Mouse (Mus musculus): ENCODE results near the gene Zfr2. TPM values are rescaled to one million over a fixed set of nuclear protein-coding genes. Genes with fewer than 3 reads are reported as not detected.

Gene Zfr2
- polyA plus RNA-seq, 1 experiment from 2014 or later: 16.0 TPM

DNA sequence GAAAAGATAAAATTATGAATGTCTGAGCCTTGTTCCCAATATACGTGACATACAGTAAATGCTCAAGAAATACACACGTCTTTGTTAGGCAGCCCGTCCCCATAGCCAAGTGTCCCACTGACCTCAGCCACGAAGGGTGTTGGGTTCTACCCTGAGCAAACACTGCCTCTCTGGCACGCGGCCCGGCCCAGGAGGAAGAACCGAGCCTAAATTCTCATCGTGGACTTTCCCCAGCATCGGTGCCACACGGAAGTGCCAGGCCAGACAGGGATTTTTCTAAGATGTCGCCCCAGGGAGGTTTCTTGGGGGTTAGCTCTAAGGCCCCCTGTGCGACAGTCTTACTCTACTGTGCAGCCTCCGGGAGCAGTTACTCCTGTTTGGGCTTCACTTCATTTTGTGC, 56.9 kb downstream of the Zfr2 start:
- no peak overlapping the region for H3K9ac ChIP-seq
- H3K4me3 ChIP-seq (replicated peaks): no peak overlapping the region; the same call in 1 of the 2 replicates
- ATAC-seq (ENCODE audit: insufficient number of reproducible peaks, low FRiP score, low TSS enrichment, low read depth): no peak
- H3K27ac ChIP-seq (replicated peaks): no peak overlapping the region
- H3K9me3 ChIP-seq (replicated peaks): no peaks in the 10 kb centered on the region
- WGBS: 59% methylated on average over 14 of the region's 14 CpGs
- peaks cover 45% of the 10 kb centered on the region for H3K4me1 ChIP-seq
- no peak overlapping the region for H3K4me2 ChIP-seq (replicated peaks)
- no peaks in the 10 kb centered on the region for H3K36me3 ChIP-seq
- peaks cover 28% of the 10 kb centered on the region for H3K27me3 ChIP-seq

DNA sequence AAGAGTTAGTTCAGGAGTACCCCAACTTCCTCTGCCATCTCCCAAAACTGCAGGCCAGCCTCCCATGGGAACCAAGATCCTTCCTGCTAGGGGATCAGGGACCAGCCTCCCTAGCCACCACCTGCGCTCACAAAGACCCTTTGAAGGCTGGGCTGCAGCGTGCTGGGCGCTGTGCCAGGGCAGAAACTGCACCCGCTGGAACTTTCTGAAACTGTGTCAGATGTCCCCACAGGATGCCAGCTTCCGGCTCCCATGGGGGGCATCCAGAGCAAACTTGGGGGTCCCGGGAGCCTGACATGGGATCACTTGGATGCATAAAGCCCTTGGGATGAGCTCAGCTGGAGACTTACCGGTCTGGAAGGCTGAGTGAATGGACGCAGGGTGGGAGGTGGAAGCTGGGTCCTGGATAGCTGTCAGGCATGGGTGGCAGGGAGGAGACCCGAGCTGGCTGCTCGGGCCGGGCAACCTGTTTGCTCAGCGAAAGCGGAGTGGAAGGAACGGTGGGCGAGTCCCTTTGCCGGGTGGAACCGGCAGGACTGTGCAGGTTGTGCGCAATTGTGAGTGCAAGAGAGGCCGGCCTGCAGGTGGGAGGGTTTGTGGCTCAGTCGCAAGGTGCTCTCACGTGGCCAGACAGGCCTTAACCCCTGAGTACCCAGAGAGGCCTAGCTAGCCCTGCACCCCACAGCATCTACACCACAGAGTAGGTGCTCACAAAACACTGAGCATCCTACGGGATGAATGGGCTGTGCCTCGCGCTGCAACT, 57.9 kb downstream of the Zfr2 start:
- H3K4me2 ChIP-seq (replicated peaks): peak overlapping the region; percentile 24

DNA sequence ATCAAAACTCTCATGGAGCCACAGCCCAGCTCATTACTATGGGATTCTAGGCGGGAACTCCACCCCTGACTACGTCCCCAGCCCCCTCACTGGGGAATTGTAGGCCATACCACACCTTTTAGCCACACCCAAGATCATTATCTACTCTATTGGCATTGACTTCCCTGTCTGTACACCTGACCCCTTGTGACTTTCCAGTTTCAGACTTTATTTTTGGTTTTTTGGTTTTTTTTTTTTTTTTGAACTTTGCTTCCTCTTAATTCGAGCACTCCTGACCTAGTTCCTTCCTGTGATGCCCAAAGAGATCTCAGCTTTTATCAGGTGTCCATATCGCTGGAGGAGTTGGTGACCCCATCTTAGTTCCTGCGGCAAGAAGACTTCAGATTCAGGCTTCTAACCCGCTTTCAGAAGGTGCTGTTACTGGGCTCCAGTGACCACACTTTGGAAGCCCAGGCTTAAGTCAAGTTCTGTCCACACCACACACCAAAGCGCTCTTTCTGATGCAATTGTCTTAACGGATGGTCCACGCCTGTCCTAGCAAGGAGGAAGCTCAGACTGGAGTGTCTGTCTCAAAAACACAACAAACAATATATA, 58.7 kb downstream of the Zfr2 start, which contains the start of gene Tjp3:
Tjp3 (minus strand) TSS at position 71 of the 594 bp plus-strand sequence.
- H3K27me3 ChIP-seq: peaks cover 20% of the 10 kb centered on the region
- H3K9me3 ChIP-seq (replicated peaks): no peaks in the 10 kb centered on the region
- no peak within 1 kb of the TSS for H3K9ac ChIP-seq
- peaks cover 46% of the 10 kb centered on the region for H3K4me1 ChIP-seq
- H3K27ac ChIP-seq (replicated peaks): peak within 1 kb of the TSS; percentile 75
- ATAC-seq (ENCODE audit: insufficient number of reproducible peaks, low FRiP score, low TSS enrichment, low read depth): no peak
- peak within 1 kb of the TSS; percentile 88 for H3K4me2 ChIP-seq (replicated peaks)
- WGBS: 62% methylated on average over 9 of the region's 9 CpGs
- H3K36me3 ChIP-seq: no peaks in the 10 kb centered on the region
- peak within 1 kb of the TSS; percentile 75 for H3K4me3 ChIP-seq (replicated peaks)

More for the DNA sequence above, 57.9 kb downstream of the Zfr2 start:
- H3K27me3 ChIP-seq: peaks cover 20% of the 10 kb centered on the region
- peak overlapping the region; percentile 19 for H3K4me3 ChIP-seq (replicated peaks)
- no peak overlapping the region for H3K9ac ChIP-seq
- H3K36me3 ChIP-seq: no peaks in the 10 kb centered on the region
- peaks cover 47% of the 10 kb centered on the region for H3K4me1 ChIP-seq
- WGBS: 10% methylated on average over 24 of the region's 24 CpGs
- ATAC-seq (ENCODE audit: insufficient number of reproducible peaks, low FRiP score, low TSS enrichment, low read depth): no peak
- peak overlapping the region; percentile 75 for H3K27ac ChIP-seq (replicated peaks)
- no peaks in the 10 kb centered on the region for H3K9me3 ChIP-seq (replicated peaks)

DNA sequence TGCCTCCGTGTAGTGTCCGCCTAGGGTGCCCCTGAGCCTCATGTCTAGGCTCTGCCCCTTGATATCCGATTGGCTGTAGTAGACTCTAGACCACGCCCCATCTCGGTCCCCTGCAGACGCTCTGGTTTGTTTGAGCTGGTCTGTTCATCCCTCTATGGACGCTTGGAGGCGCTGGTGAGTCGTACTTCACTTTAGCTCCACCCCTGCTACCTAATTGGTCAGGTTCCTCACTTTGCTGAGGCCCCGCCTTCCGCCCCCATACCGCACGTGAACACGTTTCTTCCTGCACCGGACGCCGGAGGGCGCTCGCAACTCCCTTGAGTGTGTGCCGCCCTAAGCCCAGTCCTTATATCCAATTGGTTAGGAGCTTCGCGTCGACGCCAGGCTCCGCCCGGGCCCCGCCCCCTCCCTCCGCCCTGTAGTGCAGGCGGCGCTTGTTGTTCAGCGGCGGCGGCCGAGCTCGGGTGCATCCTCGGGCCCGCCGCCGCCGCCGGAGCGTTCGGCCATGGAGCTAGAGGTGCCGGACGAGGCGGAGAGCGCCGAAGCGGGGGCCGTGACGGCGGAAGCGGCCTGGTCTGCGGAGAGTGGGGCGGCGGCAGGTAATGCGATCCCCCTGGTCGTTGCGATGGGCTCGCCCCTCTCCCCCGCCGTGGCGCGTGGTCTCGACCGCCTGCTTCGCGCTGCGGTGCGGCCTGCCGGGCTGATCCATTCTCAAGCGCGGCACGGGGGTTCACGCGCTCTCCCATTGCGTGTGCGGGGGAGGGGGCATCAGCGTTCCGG, 59.8 kb downstream of the Zfr2 start, which contains the start of gene Pip5k1c:
Pip5k1c (plus strand) TSS at position 410 of the 780 bp plus-strand sequence.
- Histone ChIP-seq H3K27ac (replicated peaks) (peak within 1 kb of the TSS; percentile 87), H3K9me3 (replicated peaks) (no peaks in the 10 kb centered on the region)
- peak; percentile 95 for ATAC-seq (ENCODE audit: insufficient number of reproducible peaks, low FRiP score, low TSS enrichment, low read depth)

DNA sequence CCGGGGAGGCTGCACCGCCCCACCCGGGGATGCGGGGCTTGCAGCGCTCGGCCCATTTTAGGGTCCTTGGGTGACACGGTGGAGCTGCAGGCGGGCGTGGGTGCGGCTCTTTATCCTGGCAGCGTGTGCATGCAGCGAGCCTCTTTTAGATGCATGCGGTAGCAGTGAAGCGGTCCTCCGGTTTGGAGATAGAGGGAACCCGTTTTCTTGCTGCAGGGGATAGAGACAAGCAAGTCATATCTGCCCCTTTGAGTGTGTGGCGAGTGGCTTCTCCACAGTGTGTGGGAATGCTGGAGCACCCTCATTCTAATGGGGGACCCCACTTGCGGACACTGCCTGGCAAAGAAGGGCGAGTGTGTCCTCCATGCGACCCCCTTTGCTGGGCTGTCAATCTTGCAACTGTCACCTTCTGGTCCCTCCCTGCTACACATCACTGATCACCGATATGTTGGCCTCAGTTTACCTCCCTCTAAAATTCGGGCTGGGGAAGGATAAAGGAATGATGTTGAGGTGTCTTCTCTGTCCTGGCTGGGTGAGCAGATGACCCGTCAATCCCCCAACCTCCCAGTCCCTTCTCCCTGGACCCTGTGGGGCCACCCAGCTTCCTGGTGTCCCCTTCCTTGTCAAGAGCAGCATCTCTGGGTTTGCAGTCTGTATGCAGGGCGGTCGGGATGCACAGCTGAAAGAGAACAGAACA, 60.5 kb downstream of the Zfr2 start:
- Histone ChIP-seq H3K4me1 (peaks cover 52% of the 10 kb centered on the region), H3K4me2 (replicated peaks) (peak overlapping the region; percentile 88), H3K9me3 (replicated peaks) (no peaks in the 10 kb centered on the region), H3K36me3 (no peaks in the 10 kb centered on the region), H3K27ac (replicated peaks) (peak overlapping the region; percentile 87), H3K4me3 (replicated peaks) (peak overlapping the region; percentile 75), H3K27me3 (peaks cover 20% of the 10 kb centered on the region), H3K9ac (peak overlapping the region; percentile 63)
- 3% methylated on average over 25 of the region's 25 CpGs for WGBS
- no peak for ATAC-seq (ENCODE audit: insufficient number of reproducible peaks, low FRiP score, low TSS enrichment, low read depth)

More for the DNA sequence above, 59.8 kb downstream of the Zfr2 start, which contains the start of gene Pip5k1c:
- Histone ChIP-seq H3K9ac (peak within 1 kb of the TSS; percentile 63), H3K36me3 (no peaks in the 10 kb centered on the region), H3K4me1 (peaks cover 51% of the 10 kb centered on the region), H3K4me3 (replicated peaks) (peak within 1 kb of the TSS; percentile 75), H3K4me2 (replicated peaks) (peak within 1 kb of the TSS; percentile 88), H3K27me3 (peaks cover 20% of the 10 kb centered on the region)
- under 1% methylated on average over 78 of the region's 80 CpGs for WGBS

DNA sequence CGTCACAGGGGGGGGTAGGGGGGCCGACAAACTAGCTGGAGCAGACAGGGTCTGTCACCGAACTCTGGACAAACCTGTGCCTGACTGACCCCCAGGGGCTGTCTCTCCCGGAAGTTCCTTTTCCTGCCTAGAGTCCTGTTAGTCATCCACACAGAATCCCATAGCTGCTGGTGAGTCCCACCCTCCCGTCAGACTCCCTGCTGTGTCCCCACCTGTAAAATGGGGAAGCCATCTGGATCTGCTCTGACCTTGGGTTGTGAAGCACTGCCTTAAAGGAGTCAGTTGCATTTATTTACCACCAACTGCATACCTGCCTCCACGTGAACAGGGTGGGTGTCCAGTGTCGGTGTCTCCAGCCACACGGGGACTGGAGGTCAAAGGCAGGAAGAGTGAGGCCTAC, 61.5 kb downstream of the Zfr2 start:
- Histone ChIP-seq H3K9me3 (replicated peaks) (no peaks in the 10 kb centered on the region), H3K4me3 (replicated peaks) (peak overlapping the region; percentile 75), H3K27me3 (peaks cover 20% of the 10 kb centered on the region), H3K27ac (replicated peaks) (no peak overlapping the region), H3K4me1 (peaks cover 56% of the 10 kb centered on the region), H3K36me3 (no peaks in the 10 kb centered on the region), H3K9ac (0 out of 2 replicates have a peak overlapping the region, but pooled peaks have one; percentile 63), H3K4me2 (replicated peaks) (peak overlapping the region; percentile 88)
- WGBS: 40% methylated on average over 8 of the region's 8 CpGs
- ATAC-seq (ENCODE audit: insufficient number of reproducible peaks, low FRiP score, low TSS enrichment, low read depth): no peak

DNA sequence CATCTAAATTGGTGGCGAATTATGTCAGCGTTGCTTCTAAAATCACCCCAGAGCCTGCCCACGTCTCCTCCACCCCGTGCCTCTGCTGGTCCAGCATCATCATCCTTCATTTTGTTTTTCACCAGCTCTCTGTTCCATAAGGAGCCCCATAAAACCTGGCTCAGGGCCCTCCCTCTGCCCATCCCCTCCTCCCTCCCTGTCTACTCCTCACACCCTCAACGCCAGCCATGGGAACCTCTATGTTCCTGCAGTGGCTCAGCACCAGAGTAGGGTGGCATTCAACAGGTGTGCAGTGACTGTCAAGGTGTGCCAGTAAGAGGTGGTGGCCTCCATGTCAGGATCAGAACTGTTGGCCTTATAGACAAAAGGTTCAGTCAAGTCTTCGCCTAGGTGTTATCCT, 62.2 kb downstream of the Zfr2 start:
- Histone ChIP-seq H3K4me3 (replicated peaks) (no peak overlapping the region), H3K27me3 (peaks cover 15% of the 10 kb centered on the region), H3K36me3 (no peaks in the 10 kb centered on the region), H3K4me1 (peaks cover 55% of the 10 kb centered on the region), H3K9ac (no peak overlapping the region), H3K9me3 (replicated peaks) (no peaks in the 10 kb centered on the region), H3K27ac (replicated peaks) (no peak overlapping the region), H3K4me2 (replicated peaks) (no peak overlapping the region)
- ATAC-seq (ENCODE audit: insufficient number of reproducible peaks, low FRiP score, low TSS enrichment, low read depth): no peak
- 86% methylated on average over 6 of the region's 6 CpGs for WGBS

DNA sequence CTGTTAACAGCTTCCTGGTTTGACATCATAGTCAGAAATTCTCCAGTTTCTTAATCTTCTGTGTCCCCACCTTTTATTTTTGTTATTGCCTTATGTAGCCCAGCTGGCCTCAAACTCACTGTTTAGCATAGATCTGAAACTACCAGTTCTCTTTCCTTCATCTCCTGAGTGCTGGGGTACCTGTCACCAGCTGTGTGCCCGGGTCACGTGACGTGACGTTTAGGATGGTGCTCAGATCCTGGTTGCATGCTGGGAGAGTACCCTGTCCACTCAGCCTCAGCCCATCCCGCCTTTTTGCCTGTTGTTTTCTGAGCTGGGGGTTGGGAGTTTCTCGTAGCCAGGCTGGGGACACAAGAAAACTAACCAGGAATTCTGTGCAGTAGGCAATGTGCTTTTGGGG, 64.3 kb downstream of the Zfr2 start:
- Histone ChIP-seq H3K4me1 (peaks cover 50% of the 10 kb centered on the region), H3K4me2 (replicated peaks) (no peak overlapping the region), H3K4me3 (replicated peaks) (no peak overlapping the region), H3K9ac (no peak overlapping the region), H3K27ac (replicated peaks) (0 out of 2 replicates have a peak overlapping the region, but pooled peaks have one; percentile 17), H3K36me3 (no peaks in the 10 kb centered on the region), H3K9me3 (replicated peaks) (no peaks in the 10 kb centered on the region), H3K27me3 (no peaks in the 10 kb centered on the region)
- no peak for ATAC-seq (ENCODE audit: insufficient number of reproducible peaks, low FRiP score, low TSS enrichment, low read depth)
- 80% methylated on average over 6 of the region's 6 CpGs for WGBS

DNA sequence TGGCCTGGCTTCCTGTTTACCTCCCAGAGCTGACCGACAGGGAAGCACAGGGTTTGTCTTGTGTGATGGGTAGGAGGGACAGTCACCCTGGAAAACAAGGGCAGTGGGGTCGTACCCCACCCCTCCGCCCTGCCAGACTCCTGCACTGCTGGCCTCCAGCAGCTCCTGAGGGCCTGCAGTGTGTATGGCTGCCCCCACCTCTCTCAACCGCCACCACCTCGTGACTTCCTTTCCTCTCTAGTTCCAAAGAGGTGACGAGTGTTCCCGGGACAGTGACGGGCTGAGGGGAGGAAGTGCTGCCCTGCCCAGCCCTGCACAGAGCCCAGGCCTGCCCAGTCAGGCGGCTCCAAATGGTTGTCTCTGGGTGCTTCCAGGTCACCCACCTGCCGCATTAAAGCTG, 64.9 kb downstream of the Zfr2 start:
- Histone ChIP-seq H3K4me2 (replicated peaks) (no peak overlapping the region), H3K27me3 (no peaks in the 10 kb centered on the region), H3K4me1 (peaks cover 56% of the 10 kb centered on the region), H3K27ac (replicated peaks) (peak overlapping the region; percentile 17; the same call in 1 of the 2 replicates), H3K36me3 (no peaks in the 10 kb centered on the region), H3K9ac (no peak overlapping the region), H3K9me3 (replicated peaks) (no peaks in the 10 kb centered on the region), H3K4me3 (replicated peaks) (no peak overlapping the region)
- WGBS: 54% methylated on average over 10 of the region's 10 CpGs
- no peak for ATAC-seq (ENCODE audit: insufficient number of reproducible peaks, low FRiP score, low TSS enrichment, low read depth)

DNA sequence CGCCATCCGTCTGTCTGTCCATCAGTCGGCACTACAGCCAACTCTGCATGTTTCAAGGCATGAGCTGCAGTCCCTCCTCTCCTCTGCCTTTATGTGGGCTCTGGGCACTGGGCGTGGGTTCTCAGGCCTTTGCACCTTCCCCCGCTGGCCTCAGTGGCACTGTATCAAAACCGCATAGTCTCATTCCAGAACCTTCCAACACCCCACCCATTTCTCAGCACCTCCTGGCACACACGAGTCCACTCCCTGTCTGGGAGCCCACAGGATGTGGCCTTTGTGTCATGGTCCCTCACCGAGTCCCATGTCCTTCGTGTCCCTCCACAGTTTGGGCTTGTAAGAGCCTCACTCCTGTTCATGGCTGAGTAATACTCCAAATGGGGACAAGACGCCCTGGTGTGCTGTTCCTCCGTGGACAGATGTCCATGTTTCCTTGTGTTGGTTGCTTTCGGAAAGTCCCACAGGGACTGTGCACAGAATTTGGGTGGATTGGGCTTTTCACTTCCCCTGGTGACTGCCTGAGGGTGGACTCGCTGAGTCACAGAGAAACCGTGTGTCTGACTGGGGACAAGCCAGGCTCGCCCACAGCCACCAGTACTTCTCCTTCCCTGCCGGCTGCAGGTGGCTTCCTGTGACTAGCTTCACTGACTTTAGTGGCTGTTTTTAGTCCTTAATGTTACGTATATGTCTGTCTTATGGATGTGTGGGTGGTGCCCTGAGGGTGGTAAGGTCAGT, 65.6 kb downstream of the Zfr2 start:
- no peaks in the 10 kb centered on the region for H3K9me3 ChIP-seq (replicated peaks)
- H3K4me1 ChIP-seq: peaks cover 60% of the 10 kb centered on the region
- no peak overlapping the region for H3K9ac ChIP-seq
- no peaks in the 10 kb centered on the region for H3K36me3 ChIP-seq
- no peak overlapping the region for H3K4me3 ChIP-seq (replicated peaks)
- 93% methylated on average over 17 of the region's 17 CpGs for WGBS
- no peaks in the 10 kb centered on the region for H3K27me3 ChIP-seq
- H3K4me2 ChIP-seq (replicated peaks): no peak overlapping the region
- no peak overlapping the region for H3K27ac ChIP-seq (replicated peaks)
- no peak for ATAC-seq (ENCODE audit: insufficient number of reproducible peaks, low FRiP score, low TSS enrichment, low read depth)

All from embryonic facial prominence, embryonic 15.5 days (tissue).